Mouse (Mus musculus) CD4-positive, CD25-positive, alpha-beta regulatory T cell, adult 4 months (primary cell): Measurements from ENCODE around the gene Dnajc13. TPM values are rescaled to one million over a fixed set of nuclear protein-coding genes. Genes with fewer than 3 reads are reported as not detected.

Experiments used
- ATAC-seq: one replicate; pipeline ENCODE4 v1.8.0; 2017
- polyA plus RNA-seq, 2 experiments: library from polyadenylated mRNA; unstranded; fragments of 100-300 nt; shearing (Covaris generic); gene quantifications; one replicate each; pipeline ENCODE4 v1.2.1; 2017

The Dnajc13 gene
- polyA plus RNA-seq, 2 experiments from 2014 or later, result 19.1 to 19.8 TPM

DNA sequence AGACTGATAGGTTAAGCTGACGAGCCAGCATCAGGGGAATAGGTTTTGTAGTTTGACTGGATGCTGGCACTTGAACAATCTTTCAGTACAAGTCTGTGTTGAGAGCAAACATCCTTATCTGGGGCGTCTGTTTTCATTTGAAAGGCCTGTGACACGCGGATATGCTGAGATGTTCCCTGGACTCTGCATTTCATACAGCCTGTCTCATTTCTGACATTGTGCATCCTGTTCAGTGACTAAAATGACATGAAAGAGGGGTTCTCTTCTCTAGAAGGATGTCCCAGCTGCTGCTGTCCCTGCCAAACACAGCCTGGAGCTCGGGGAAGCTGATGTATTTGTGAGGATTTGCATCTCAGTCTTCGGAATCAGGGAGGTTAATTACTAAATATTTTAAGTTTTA, 155.2 kb downstream of the Dnajc13 start:
- no peak for ATAC-seq

DNA sequence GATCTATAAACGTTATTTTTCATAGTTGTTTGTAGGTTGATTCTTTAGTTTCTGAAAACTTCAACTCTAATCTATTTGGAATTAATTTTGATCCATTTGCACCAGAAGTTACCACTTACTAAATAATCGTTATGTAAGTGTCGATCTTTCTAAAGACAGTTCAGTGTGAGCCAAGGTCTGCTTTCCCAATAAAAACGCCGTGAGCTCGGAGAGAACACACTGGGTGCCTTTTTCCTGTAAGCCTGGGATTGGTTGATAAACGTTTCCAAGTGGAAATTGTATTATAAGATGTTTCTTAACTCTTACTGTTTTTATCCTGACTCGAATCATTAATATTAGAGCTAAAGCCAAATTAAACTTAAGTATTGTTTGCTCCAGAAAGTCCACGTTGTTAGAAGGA, 155.8 kb downstream of the Dnajc13 start:
- ATAC-seq, result no peak

DNA sequence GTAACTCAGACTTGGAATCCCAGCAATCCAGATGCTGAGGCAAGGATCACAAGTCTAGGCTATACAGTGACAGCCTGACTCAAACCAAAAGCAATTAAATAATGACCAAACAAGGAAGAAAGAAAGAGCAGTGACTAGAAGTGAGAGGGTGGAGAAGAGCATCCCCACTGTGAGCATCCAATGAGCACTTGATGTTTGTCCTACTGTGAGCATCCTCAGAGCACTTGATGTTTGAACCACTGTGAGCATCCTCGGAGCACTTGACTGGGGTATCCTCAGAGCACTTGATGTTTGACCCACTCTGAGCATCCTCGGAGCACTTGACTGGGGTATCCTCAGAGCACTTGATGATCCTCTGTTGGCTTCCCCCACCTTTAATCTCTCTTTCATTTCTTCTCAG, 157.7 kb downstream of the Dnajc13 start:
- ATAC-seq, result no peak

DNA sequence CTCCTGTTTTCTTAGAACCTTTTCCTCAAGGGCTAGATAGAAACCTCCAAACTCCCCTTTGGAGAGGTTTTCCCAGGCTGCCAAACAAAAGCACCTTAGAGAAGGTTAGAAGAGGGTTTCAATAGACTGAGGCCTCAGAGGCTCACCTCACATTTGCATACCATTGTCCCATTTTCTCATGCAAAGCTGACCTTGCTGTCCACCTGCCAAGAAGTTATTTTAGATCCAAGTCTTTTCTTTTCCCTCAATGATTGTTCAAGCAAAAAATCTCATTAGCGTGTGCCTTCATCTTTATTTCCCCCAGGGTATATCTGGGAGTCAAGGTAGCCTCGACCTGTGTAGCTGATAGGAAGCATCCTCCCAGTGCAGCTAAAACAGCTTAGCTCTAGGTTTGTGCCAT, 159.8 kb downstream of the Dnajc13 start:
- no peak for ATAC-seq

DNA sequence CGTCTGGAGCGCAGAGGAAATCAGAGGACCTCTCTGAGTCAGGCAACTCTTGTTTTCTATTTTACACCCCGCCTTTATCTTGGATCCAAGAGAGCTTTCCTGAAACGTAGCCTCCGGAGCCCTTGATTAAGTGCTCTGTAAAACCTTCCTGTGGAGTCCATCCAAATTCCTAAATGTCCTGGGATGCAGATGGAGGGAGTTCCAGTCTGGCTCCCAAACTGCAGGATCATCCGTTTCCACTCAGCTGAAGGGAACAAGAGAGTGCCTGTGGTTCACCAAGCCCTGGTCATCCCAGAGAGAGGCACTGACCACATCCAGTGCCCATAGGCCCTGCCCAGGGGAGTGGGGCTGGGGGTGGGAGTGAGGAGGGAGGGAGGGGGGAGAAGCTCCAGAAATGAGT, 160.4 kb downstream of the Dnajc13 start:
- no peak for ATAC-seq

DNA sequence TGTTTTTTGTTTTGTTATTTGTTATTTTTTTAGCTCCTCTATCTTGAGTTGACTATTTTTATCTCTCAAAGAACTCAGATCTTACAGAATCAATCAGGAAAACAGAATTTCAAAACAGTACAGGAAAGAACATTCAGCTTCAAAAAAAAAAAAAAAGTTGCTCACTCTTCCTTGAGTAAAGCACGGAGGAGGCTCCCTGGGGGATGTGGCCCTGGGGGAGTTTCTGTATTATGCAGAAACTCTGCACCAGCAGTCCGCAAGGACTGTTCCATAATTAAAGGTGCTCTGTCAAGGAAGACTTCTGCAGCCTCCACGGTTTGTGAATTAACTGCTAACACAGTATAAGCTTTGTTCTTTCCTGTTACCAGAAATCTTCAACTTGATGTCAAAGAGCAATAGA, 161.3 kb downstream of the Dnajc13 start:
- no peak for ATAC-seq

Other genes starting within 250 kb of the Dnajc13 start
- gene Gm28305, start 222.3 kb downstream of the Dnajc13 start, polyA plus RNA-seq, result 1 to 10 TPM in 1 of 2 experiments, not detected in 1; 1.5 TPM
- 10 to 100 TPM; 11.6 to 14.6 TPM for gene Uba5, start 199.8 kb downstream of the Dnajc13 start, polyA plus RNA-seq
- gene Acad11, start 199.6 kb downstream of the Dnajc13 start, polyA plus RNA-seq, result 10 to 100 TPM in 1 of 2 experiments, 1 to 10 TPM in 1; 9.5 to 12.7 TPM
- gene Ackr4, start 136.0 kb downstream of the Dnajc13 start, polyA plus RNA-seq, result under 1 TPM; 0.42 to 0.49 TPM
- 1 to 10 TPM; 2.1 to 4.6 TPM for gene Acpp, start 74.8 kb upstream of the Dnajc13 start, polyA plus RNA-seq